Mouse (Mus musculus): ENCODE data around the gene Tmem189. TPM values are rescaled to one million over a fixed set of nuclear protein-coding genes. Genes with fewer than 3 reads are reported as not detected.
A peak's percentile ranks its signal among the peaks of the same experiment; 100 is the strongest.

Tmem189 gene
- polyA plus RNA-seq, 1 experiment: 288 TPM

DNA sequence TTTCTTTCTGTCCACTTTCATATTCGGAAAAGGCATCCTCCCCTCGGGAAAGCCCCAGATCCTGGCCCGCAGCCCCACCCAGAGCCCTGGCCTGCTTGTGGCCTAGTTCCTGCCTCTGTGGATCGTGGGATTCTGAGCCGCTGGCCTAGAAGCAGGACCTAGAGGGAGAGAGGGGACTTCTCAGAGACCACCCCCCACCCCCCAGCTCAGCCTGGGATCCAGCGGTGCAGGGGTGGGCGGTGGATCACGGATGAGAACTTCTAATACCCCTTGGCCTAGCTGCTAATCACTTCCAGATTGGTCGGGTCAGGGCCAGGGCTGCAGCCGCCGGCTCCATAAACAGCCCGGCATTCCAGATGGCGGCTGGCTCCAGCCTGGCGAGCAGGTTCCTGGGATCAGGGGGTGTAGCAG lies 93.9 kb downstream of the Tmem189 start:
- no peaks in the 10 kb centered on the region for H3K36me3 ChIP-seq (ENCODE audit: control insufficient read depth, insufficient read depth, low read length)
- H3K4me1 ChIP-seq (ENCODE audit: control insufficient read depth, insufficient read depth, low read length): 0 out of 2 replicates have a peak, but pooled peaks cover 2% of the 10 kb centered on the region
- no peaks in the 10 kb centered on the region for H3K27me3 ChIP-seq (replicated peaks; ENCODE audit: control insufficient read depth, insufficient read depth, low read length)
- peak overlapping the region; percentile 72 for H3K27ac ChIP-seq (ENCODE audit: insufficient read depth, low read depth, low read length)
- TF ChIP-seq POLR2A (IDR thresholded peaks at IDR 0.05; ENCODE audit: low read depth, low read length) (no peak), CTCF (conservative IDR thresholded peaks at IDR 0.05; ENCODE audit: insufficient read depth, insufficient read length, low read depth, low read length) (no peak)
- DNase-seq: peak; percentile 51
- no peak overlapping the region for H3K4me3 ChIP-seq (ENCODE audit: insufficient read depth, low read depth, low read length)
- 63% methylated on average over 14 of the region's 14 CpGs for WGBS

DNA sequence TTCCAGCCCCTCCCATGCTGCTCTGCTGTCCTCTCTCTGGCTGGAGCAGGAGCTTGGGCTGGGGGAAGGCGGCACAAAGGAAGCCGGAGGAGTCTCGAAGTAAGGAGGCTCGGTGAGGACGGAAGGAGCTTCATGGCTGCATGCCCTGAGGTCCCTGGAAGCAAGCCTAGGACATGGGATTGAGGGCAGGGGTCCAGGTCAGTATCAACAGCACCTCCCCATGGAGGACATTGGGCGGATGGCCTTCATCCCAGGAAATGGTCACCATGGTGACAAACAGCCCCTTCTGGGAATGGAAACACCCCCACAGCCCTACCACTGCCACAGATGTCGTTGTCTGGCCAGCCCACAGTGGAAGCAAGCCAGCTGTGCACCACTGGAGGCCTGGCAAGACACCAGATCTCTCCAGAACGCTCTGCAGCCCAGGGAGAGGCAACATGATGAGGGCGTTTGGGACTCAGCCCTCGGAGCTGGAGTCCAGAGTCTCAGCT lies 95.1 kb downstream of the Tmem189 start:
- H3K36me3 ChIP-seq (ENCODE audit: control insufficient read depth, insufficient read depth, low read length): no peaks in the 10 kb centered on the region
- 0 out of 2 replicates have a peak, but pooled peaks cover 2% of the 10 kb centered on the region for H3K4me1 ChIP-seq (ENCODE audit: control insufficient read depth, insufficient read depth, low read length)
- H3K27ac ChIP-seq (ENCODE audit: insufficient read depth, low read depth, low read length): peak overlapping the region; percentile 68
- 18% methylated on average over 10 of the region's 10 CpGs for WGBS
- no peaks in the 10 kb centered on the region for H3K27me3 ChIP-seq (replicated peaks; ENCODE audit: control insufficient read depth, insufficient read depth, low read length)
- DNase-seq: peak; percentile 94
- no peak for TF ChIP-seq POLR2A (IDR thresholded peaks at IDR 0.05; ENCODE audit: low read depth, low read length)
- TF ChIP-seq CTCF (conservative IDR thresholded peaks at IDR 0.05; ENCODE audit: insufficient read depth, insufficient read length, low read depth, low read length): no peak
- H3K4me3 ChIP-seq (ENCODE audit: insufficient read depth, low read depth, low read length): no peak overlapping the region

DNA sequence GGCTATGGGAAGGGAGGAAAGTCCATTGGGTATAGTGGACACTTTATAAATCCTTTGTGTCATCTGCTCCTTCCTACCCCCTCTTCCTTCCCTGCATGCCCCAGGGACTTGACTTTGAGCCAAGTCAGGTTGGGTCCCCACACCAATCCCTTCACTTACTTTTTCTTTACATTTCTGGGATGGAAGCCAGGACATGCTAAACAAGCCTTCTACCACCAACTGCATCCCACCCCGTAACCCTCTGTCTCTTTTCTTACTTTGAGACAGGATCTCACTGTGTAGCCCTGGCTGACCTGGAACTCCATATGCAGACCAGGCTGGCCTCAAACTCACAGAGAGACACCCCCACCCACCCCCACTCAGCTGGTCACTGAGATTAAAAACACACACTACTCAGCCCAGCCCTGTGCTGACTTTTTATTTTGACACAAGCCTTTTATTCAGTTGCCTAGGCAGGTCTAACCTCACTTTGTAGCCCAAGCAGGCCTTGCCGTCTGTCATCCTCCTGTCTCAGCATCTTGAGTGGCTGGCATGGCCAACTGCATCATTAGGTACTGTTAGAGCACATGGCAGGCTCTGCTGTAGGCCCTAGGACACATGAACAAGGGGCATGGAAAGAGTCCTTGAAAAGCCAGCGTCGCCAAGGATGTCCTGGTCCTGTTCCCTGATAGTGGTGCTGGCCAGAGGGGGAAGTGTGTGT lies 95.9 kb downstream of the Tmem189 start:
- no peaks in the 10 kb centered on the region for H3K27me3 ChIP-seq (replicated peaks; ENCODE audit: control insufficient read depth, insufficient read depth, low read length)
- 79% methylated on average over 4 of the region's 4 CpGs for WGBS
- no peak overlapping the region for H3K4me3 ChIP-seq (ENCODE audit: insufficient read depth, low read depth, low read length)
- no peaks in the 10 kb centered on the region for H3K36me3 ChIP-seq (ENCODE audit: control insufficient read depth, insufficient read depth, low read length)
- 0 out of 2 replicates have a peak, but pooled peaks cover 2% of the 10 kb centered on the region for H3K4me1 ChIP-seq (ENCODE audit: control insufficient read depth, insufficient read depth, low read length)
- peak overlapping the region; percentile 68 for H3K27ac ChIP-seq (ENCODE audit: insufficient read depth, low read depth, low read length)
- TF ChIP-seq POLR2A (IDR thresholded peaks at IDR 0.05; ENCODE audit: low read depth, low read length) (no peak), CTCF (conservative IDR thresholded peaks at IDR 0.05; ENCODE audit: insufficient read depth, insufficient read length, low read depth, low read length) (no peak)
- DNase-seq: no peak

Other genes with a start within 250 kb of the Tmem189 start
- 97.9 and 98.2 TPM in 2 replicates for gene Rnf114, start 197.2 kb downstream of the Tmem189 start, polyA plus RNA-seq (2012; rRNA removed)
- gene Spata2, start 196.9 kb downstream of the Tmem189 start, polyA plus RNA-seq (2012; rRNA removed): 26.5 and 31.5 TPM in 2 replicates
- 10.4 and 13.2 TPM in 2 replicates for gene Snai1, start 151.6 kb downstream of the Tmem189 start, polyA plus RNA-seq (2012; rRNA removed)
- 108 and 114 TPM in 2 replicates for gene Ube2v1, start 57.7 kb downstream of the Tmem189 start, polyA plus RNA-seq (2012; rRNA removed)
- gene Gm20431, start 28.3 kb downstream of the Tmem189 start, polyA plus RNA-seq (2012; rRNA removed): 30.7 and 31.8 TPM in 2 replicates
- gene Cebpb, start 907 bp downstream of the Tmem189 start, polyA plus RNA-seq (2012; rRNA removed): 45.3 and 70.3 TPM in 2 replicates
- 29.9 and 31.0 TPM in 2 replicates for gene Ptpn1, start 242.2 kb upstream of the Tmem189 start, polyA plus RNA-seq (2012; rRNA removed)

Data from kidney, adult 2 months (tissue).